Mouse (Mus musculus) intestine, embryonic 15.5 days (tissue): ENCODE measurements around the gene Rap1b. TPM values are rescaled to one million over a fixed set of nuclear protein-coding genes. Genes with fewer than 3 reads are reported as not detected.

Experiments used
- ATAC-seq: fragments of 200-750 bp; cut with Nextera tagmentation; 2 replicates; pipeline ENCODE4 v1.8.0; 2017; ENCODE audit warnings: moderate TSS enrichment, moderate library complexity
- H3K27ac ChIP-seq: fragments of 300-500 bp; sonication (generic); 2 replicates; pipeline ENCODE4 v1.5.1; 2015; ENCODE audit warnings: mild to moderate bottlenecking, inconsistent platforms
- H3K27me3 ChIP-seq: fragments of 300-500 bp; sonication (generic); replicated peaks from 2 replicates; pipeline ENCODE4 v1.6.1; 2015; ENCODE audit warnings: inconsistent platforms
- H3K36me3 ChIP-seq: fragments of 300-500 bp; sonication (generic); 2 replicates; pipeline ENCODE4 v1.6.1; 2015; ENCODE audit warnings: inconsistent platforms
- H3K4me1 ChIP-seq: fragments of 300-500 bp; sonication (generic); replicated peaks from 2 replicates; pipeline ENCODE4 v1.6.1; 2015; ENCODE audit warnings: inconsistent platforms
- H3K4me2 ChIP-seq: fragments of 300-500 bp; sonication (generic); replicated peaks from 2 replicates; pipeline ENCODE4 v1.6.1; 2015; ENCODE audit warnings: mild to moderate bottlenecking, inconsistent platforms
- H3K4me3 ChIP-seq: fragments of 300-500 bp; sonication (generic); replicated peaks from 2 replicates; pipeline ENCODE4 v1.5.1; 2015; ENCODE audit warnings: inconsistent platforms
- H3K9ac ChIP-seq: fragments of 300-500 bp; sonication (generic); 2 replicates; pipeline ENCODE4 v1.6.1; 2015; ENCODE audit warnings: inconsistent platforms
- H3K9me3 ChIP-seq: fragments of 300-500 bp; sonication (generic); 2 replicates; pipeline ENCODE4 v1.6.1; 2016; ENCODE audit warnings: inconsistent platforms
- WGBS: fragments of 180-500 bp; shearing (Covaris S2); methylation state at CpG from one replicate; pipeline ENCODE4 v1.1.7; 2015; 5-methylcytosine and 5-hydroxymethylcytosine counted together
- polyA plus RNA-seq: library from polyadenylated mRNA; unstranded; fragments of >200 nt; fragmentation: Nextera tagmentation; extraction: Ambion mirVana; gene quantifications from 2 replicates; pipeline ENCODE4 v1.2.1, GENCODE M21; 2015

The Rap1b gene
- polyA plus RNA-seq, 1 experiment from 2014 or later = 180 TPM

GRCm38 (mm10) chr10:117808068-117808467, 37.8 kb downstream of the Rap1b start:
- Histone ChIP-seq H3K27ac (no peak overlapping the region), H3K4me1 (no peaks in the 10 kb centered on the region), H3K4me3 (no peak overlapping the region), H3K9ac (no peak overlapping the region), H3K9me3 (no peaks in the 10 kb centered on the region), H3K4me2 (no peak overlapping the region), H3K36me3 (peaks cover 2% of the 10 kb centered on the region; the same call in 1 of the 2 replicates), H3K27me3 (no peaks in the 10 kb centered on the region)
- no peak for ATAC-seq
- 86% methylated on average over 6 of the region's 6 CpGs for WGBS

- 67% methylated on average over 9 of the region's 9 CpGs for WGBS
- no peak overlapping the region for H3K4me2 ChIP-seq
- H3K4me1 ChIP-seq = no peaks in the 10 kb centered on the region
- no peak overlapping the region for H3K9ac ChIP-seq
- H3K27ac ChIP-seq = no peak overlapping the region
- H3K36me3 ChIP-seq = no peaks in the 10 kb centered on the region
- no peaks in the 10 kb centered on the region for H3K9me3 ChIP-seq
- no peak for ATAC-seq
- H3K27me3 ChIP-seq = no peaks in the 10 kb centered on the region
- no peak overlapping the region for H3K4me3 ChIP-seq
Measured at GRCm38 (mm10) chr10:117805919-117806318, 39.9 kb downstream of the Rap1b start.

GRCm38 (mm10) chr10:117803870-117804850, 41.7 kb downstream of the Rap1b start:
- Histone ChIP-seq H3K27ac (no peak overlapping the region), H3K36me3 (no peaks in the 10 kb centered on the region), H3K4me1 (0 out of 2 replicates have a peak, but pooled peaks cover 2% of the 10 kb centered on the region), H3K4me2 (no peak overlapping the region), H3K27me3 (no peaks in the 10 kb centered on the region), H3K9me3 (no peaks in the 10 kb centered on the region), H3K9ac (no peak overlapping the region), H3K4me3 (no peak overlapping the region)
- no peak for ATAC-seq
- WGBS = 86% methylated on average over 31 of the region's 31 CpGs

DNA sequence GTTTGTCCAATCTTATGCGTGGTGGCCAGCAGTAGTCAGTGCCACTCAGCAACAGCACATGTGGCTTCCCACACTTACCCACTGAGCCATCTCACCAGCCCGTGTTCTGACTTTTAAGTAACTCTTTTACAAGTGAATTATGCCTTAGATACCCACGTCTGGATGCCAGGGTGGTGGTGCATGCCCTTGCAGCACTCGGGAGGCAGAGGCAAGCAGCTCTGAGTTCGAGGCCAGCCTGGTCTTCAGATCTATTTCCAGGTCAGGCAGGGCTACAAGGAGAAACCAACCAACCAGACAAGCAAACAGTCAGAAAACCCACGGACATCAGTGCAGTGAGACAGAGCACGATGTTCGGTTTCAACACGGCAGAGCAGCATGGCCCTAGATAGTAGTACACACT, 43.9 kb downstream of the Rap1b start:
- no peak overlapping the region for H3K27ac ChIP-seq
- no peaks in the 10 kb centered on the region for H3K27me3 ChIP-seq
- no peak overlapping the region for H3K4me2 ChIP-seq
- no peak overlapping the region for H3K4me3 ChIP-seq
- ATAC-seq = no peak
- H3K4me1 ChIP-seq = 0 out of 2 replicates have a peak, but pooled peaks cover 2% of the 10 kb centered on the region
- H3K36me3 ChIP-seq = no peaks in the 10 kb centered on the region
- WGBS = 89% methylated on average over 9 of the region's 9 CpGs
- H3K9ac ChIP-seq = no peak overlapping the region
- H3K9me3 ChIP-seq = no peaks in the 10 kb centered on the region

GRCm38 (mm10) chr10:117799806-117800205, 46.0 kb downstream of the Rap1b start:
- H3K4me1 ChIP-seq = 0 out of 2 replicates have a peak, but pooled peaks cover 2% of the 10 kb centered on the region
- no peaks in the 10 kb centered on the region for H3K27me3 ChIP-seq
- H3K9ac ChIP-seq = no peak overlapping the region
- no peaks in the 10 kb centered on the region for H3K9me3 ChIP-seq
- no peak for ATAC-seq
- H3K4me3 ChIP-seq = no peak overlapping the region
- no peak overlapping the region for H3K4me2 ChIP-seq
- 60% methylated on average over 11 of the region's 11 CpGs for WGBS
- no peaks in the 10 kb centered on the region for H3K36me3 ChIP-seq
- H3K27ac ChIP-seq = no peak overlapping the region

GRCm38 (mm10) chr10:117798436-117799035, 47.3 kb downstream of the Rap1b start:
- no peak overlapping the region for H3K27ac ChIP-seq

GRCm38 (mm10) chr10:117797684-117798083, 48.2 kb downstream of the Rap1b start:
- Histone ChIP-seq H3K9ac (no peak overlapping the region), H3K4me1 (0 out of 2 replicates have a peak, but pooled peaks cover 2% of the 10 kb centered on the region), H3K27ac (no peak overlapping the region), H3K27me3 (no peaks in the 10 kb centered on the region), H3K36me3 (no peaks in the 10 kb centered on the region), H3K4me3 (no peak overlapping the region), H3K9me3 (no peaks in the 10 kb centered on the region), H3K4me2 (no peak overlapping the region)
- no peak for ATAC-seq
- WGBS = 83% methylated on average over 7 of the region's 7 CpGs

More at GRCm38 (mm10) chr10:117798436-117799035, 47.3 kb downstream of the Rap1b start:
- H3K36me3 ChIP-seq = no peaks in the 10 kb centered on the region
- no peak overlapping the region for H3K4me3 ChIP-seq
- no peak for ATAC-seq
- no peaks in the 10 kb centered on the region for H3K27me3 ChIP-seq
- H3K4me1 ChIP-seq = 0 out of 2 replicates have a peak, but pooled peaks cover 2% of the 10 kb centered on the region
- H3K9ac ChIP-seq = no peak overlapping the region
- H3K9me3 ChIP-seq = no peaks in the 10 kb centered on the region
- H3K4me2 ChIP-seq = no peak overlapping the region
- WGBS = 70% methylated on average over 6 of the region's 6 CpGs

- Histone ChIP-seq H3K9me3 (no peaks in the 10 kb centered on the region), H3K4me2 (no peak overlapping the region), H3K4me3 (no peak overlapping the region), H3K36me3 (no peaks in the 10 kb centered on the region), H3K27me3 (no peaks in the 10 kb centered on the region), H3K9ac (no peak overlapping the region), H3K27ac (no peak overlapping the region), H3K4me1 (0 out of 2 replicates have a peak, but pooled peaks cover 2% of the 10 kb centered on the region)
- no peak for ATAC-seq
- 86% methylated on average over 12 of the region's 12 CpGs for WGBS
Measured at GRCm38 (mm10) chr10:117797106-117797505, 48.7 kb downstream of the Rap1b start.

DNA sequence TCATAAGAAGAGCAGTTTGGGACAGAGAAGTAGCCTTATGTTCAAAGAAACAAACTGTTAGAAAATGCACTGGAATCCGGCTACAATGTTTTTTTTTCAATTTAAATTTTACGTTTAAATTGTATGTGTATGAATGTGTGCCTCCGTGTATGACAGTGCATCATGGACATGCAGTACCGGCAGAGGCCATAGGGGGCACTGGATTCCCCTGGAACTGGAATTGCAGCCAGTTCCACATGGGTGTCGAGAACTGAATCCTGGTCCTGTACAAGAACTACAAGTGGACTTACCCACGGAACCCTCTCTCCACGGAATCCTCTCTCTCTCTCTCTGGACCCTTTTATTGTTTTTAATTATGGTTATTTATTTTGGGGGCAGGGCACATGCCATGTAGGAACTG, 49.7 kb downstream of the Rap1b start:
- Histone ChIP-seq H3K27me3 (no peaks in the 10 kb centered on the region), H3K9ac (no peak overlapping the region), H3K36me3 (no peaks in the 10 kb centered on the region), H3K4me3 (no peak overlapping the region), H3K27ac (no peak overlapping the region), H3K9me3 (no peaks in the 10 kb centered on the region), H3K4me2 (no peak overlapping the region), H3K4me1 (0 out of 2 replicates have a peak, but pooled peaks cover 4% of the 10 kb centered on the region)
- 93% methylated on average over 7 of the region's 7 CpGs for WGBS
- no peak for ATAC-seq

DNA sequence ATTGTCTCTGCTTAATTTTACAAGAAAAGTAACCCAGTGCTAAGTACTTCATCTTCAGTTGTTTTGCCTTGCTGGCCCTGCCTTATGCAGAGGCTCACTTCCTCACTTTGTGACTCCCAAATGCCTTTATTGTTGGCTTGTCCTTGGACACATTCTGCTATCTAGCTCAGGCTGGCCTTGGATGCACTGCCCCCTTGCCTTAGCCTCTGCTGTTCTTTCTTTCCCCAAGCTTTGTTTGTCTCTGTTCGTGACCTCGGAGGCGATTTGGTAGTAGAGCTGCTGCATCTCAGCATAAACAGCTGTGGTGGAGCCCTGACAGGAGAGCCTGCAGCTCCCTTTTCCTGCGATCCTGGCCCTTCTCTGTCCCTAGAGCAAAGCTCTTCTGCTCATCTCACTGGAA, 50.6 kb downstream of the Rap1b start:
- no peaks in the 10 kb centered on the region for H3K27me3 ChIP-seq
- no peak overlapping the region for H3K4me2 ChIP-seq
- WGBS = 66% methylated on average over 4 of the region's 4 CpGs
- H3K4me1 ChIP-seq = 0 out of 2 replicates have a peak, but pooled peaks cover 7% of the 10 kb centered on the region
- H3K27ac ChIP-seq = no peak overlapping the region
- H3K9me3 ChIP-seq = no peaks in the 10 kb centered on the region
- no peak overlapping the region for H3K4me3 ChIP-seq
- no peak for ATAC-seq
- H3K36me3 ChIP-seq = no peaks in the 10 kb centered on the region
- H3K9ac ChIP-seq = no peak overlapping the region

DNA sequence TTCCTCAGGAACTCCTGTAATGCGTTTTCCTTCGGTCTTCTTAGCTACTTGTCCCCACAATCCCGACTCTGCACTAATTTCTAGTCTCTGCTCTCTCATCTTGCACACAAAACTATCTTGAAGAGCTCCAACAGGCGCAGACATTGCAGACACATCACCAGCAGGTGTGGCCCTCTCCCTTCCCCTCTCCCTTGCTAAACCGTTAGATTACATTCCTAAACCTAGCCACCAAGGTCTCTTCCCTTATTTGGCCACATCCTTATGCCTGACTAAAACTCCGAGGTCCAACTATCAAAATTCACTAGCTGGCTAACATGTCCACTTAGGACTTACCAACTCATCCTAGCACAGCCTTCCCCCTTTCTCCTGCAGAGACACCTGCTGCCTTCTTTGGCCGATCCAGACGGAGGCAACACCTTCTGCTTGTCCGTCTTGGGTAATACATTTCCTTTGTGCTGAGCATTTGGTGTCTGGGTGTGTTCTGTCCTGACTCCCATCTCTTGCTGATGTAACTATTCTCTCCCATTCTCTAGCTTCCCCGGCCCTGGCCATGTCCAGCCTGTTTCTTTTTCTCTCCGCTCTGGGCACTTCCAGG, 52.3 kb downstream of the Rap1b start:
- H3K4me1 ChIP-seq = 0 out of 2 replicates have a peak, but pooled peaks cover 4% of the 10 kb centered on the region
- H3K4me3 ChIP-seq = no peak overlapping the region
- ATAC-seq = no peak
- 60% methylated on average over 11 of the region's 11 CpGs for WGBS
- peak overlapping the region; percentile 51 for H3K27ac ChIP-seq
- H3K9me3 ChIP-seq = no peaks in the 10 kb centered on the region
- no peaks in the 10 kb centered on the region for H3K36me3 ChIP-seq
- H3K4me2 ChIP-seq = peak overlapping the region; percentile 54
- H3K27me3 ChIP-seq = no peaks in the 10 kb centered on the region
- H3K9ac ChIP-seq = no peak overlapping the region
